Mouse (Mus musculus): Measurements from ENCODE around the gene Usp4.

DNA sequence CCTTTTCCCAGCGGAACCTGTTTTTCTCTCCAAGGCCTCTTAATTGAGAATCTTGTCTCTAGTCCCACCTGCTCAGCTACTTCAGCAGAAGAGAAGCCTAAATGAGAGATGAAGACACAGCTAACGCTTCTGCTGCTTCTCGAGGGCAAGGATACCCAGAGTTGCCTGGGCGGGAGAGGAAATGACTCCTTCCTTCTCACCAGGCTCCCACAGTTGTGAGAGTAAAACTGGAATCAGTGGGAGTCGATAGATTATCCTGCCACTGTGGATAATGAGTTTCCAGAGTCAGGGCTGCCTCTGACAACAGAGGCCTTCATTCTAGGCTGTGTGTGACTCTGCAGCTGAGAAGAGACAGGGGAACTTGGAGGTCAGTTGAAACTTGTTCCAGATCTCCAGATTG, 92.8 kb downstream of the Usp4 start:
- TF ChIP-seq CTCF (IDR thresholded peaks at IDR 0.05; ENCODE audit: borderline replicate concordance, insufficient read depth, low read depth, low read length) (no peak), POLR2A (IDR thresholded peaks at IDR 0.05; ENCODE audit: borderline replicate concordance, insufficient read depth, low read length) (no peak)
